Mouse (Mus musculus): Measurements from ENCODE around the gene Rpgrip1. TPM values are rescaled to one million over a fixed set of nuclear protein-coding genes. Genes with fewer than 3 reads are reported as not detected.

Rpgrip1 gene
- polyA plus RNA-seq, 1 experiment: 1.7 TPM

DNA sequence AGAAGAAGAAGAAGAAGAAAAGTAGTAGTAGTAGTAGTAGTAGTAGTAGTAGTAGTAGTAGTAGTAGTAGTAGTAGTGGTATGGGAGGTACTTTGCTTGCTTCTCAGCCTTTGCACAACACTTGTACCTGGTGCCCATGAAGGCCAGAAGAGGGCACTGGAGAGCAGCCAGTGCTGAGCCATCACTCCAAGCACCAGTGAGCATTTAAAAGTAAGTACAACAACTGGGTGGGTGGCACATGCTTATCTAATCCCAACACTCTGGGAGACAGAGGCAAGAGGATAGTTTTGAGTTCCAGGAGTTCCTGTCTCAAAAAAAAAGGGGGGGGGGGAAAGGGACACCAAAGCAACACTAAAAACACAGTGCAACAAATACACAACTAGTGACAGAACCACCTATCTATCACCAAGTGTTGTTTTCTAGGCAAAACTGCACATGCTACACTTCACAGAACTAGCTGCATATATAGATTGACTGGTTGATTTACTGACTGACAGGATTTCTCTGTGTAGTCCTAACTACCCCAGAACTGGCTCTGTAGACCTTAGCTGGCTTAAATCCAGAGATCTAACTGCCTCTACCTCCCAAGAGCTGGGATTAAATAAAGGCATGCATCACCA, 80.3 kb downstream of the Rpgrip1 start:
- Histone ChIP-seq H3K27ac (ENCODE audit: insufficient read depth, low read depth, low read length) (no peak overlapping the region), H3K4me3 (ENCODE audit: insufficient read depth, low read length) (no peak overlapping the region), H3K4me1 (ENCODE audit: control insufficient read depth, insufficient read depth, low read length) (peaks cover 6% of the 10 kb centered on the region)
- TF ChIP-seq CTCF (IDR thresholded peaks at IDR 0.05; ENCODE audit: low read depth, low read length) (no peak), POLR2A (IDR thresholded peaks at IDR 0.05; ENCODE audit: borderline replicate concordance, low read depth, low read length) (no peak)

DNA sequence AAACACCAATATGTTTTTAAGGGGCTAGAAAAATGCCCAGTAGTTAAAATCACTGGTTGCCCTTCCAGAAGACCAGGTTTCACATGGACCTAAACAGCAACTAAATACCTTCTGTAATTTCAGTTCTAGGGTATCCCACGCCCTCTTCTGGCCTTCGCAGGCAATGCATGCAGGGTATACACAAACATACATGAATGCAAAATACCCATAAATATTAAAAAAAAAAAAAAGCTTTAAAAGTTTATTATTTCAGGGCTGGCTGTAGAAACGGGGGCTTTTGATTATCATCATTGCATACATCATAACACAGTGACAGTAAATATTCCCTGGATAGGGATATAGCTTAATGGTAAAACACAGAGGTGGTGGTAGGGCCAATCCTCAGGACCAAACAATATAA, 85.2 kb downstream of the Rpgrip1 start:
- Histone ChIP-seq H3K27ac (ENCODE audit: insufficient read depth, low read depth, low read length) (no peak overlapping the region), H3K4me3 (ENCODE audit: insufficient read depth, low read length) (no peak overlapping the region; the same call in 1 of the 2 replicates), H3K4me1 (ENCODE audit: control insufficient read depth, insufficient read depth, low read length) (peaks cover 12% of the 10 kb centered on the region)
- TF ChIP-seq CTCF (IDR thresholded peaks at IDR 0.05; ENCODE audit: low read depth, low read length) (no peak), POLR2A (IDR thresholded peaks at IDR 0.05; ENCODE audit: borderline replicate concordance, low read depth, low read length) (no peak)

DNA sequence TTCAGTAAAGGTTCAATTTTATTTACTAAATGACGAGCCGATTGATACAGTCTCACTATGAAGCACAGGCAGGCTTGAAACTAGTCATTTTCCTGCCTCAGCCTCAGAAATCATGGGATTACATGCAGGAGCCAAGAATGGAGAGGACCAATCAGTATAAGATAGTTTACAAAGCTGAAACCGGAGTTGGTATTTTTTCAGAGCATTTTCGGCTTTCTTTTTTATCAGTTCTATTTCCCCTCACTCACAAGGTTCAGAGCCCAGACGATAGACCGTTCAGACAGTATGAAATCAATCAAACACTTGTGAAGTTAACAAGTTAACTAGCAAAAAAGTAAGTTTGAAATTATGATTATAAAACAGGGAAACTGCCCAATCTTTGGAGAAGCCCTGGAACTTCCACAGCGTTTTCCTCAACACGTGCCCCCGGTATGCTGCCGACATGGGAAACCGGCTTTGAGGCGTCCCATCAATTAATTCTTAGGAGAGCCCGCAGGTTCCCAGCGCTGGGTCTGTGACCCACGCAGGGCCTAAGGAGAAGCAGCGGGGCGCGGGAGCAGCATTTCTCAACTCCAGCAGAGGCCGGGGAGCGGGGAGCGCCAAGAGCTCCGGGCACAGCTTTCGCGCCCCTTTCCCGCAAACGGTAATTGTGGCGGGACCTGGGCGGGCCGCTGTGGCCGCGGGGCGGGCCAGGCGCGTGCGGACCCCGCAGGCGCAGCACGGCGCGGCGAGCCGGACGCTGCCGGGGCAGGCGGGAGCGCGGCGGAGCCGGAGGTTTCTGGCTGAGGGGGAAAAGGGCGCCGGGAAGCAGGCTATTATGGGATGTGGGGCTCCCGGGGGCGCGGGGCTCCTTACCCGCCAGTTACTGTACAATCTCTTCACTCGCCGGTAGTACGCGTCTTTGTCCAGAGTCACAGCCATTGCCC, 86.0 kb downstream of the Rpgrip1 start:
- TF ChIP-seq POLR2A (IDR thresholded peaks at IDR 0.05; ENCODE audit: borderline replicate concordance, low read depth, low read length): no peak
- TF ChIP-seq CTCF (IDR thresholded peaks at IDR 0.05; ENCODE audit: low read depth, low read length): no peak
- peak overlapping the region; percentile 99 for H3K27ac ChIP-seq (ENCODE audit: insufficient read depth, low read depth, low read length)
- peaks cover 12% of the 10 kb centered on the region for H3K4me1 ChIP-seq (ENCODE audit: control insufficient read depth, insufficient read depth, low read length)
- peak overlapping the region; percentile 80 for H3K4me3 ChIP-seq (ENCODE audit: insufficient read depth, low read length)

DNA sequence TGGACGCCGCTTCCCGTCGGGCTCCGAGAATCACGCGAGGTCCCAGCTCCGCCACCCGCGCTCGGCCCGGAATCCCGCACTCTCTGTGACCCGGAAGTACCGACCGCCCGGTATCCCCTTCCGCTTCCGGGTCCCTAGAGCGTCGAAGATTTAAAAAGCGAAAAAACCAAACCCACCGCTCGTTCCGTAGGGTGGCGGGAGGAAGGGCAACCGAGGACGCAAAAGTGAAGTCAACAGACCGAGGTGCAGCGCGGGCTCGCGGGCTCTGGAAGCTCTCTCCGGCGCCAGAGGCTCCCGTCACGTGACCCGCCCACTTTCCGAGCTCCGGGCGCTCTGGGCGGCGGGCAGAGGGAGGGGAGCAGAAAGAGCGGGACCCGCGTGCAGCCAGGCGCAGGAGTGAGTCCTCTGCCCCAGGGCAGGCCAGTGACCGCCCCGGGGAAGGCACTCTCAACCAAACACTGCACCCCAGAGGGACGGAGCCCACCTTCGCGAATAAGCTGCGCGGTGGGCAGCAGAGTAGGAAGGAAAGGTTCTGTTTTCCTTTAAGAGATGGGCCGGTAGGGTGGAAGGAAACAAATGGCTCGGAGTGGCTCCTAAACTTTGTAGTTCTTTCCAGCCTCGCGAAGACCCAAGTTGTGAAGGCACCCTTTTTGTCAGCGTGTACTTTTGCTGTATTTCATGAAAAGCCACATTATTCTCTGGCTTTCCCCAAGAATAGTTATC, 86.8 kb downstream of the Rpgrip1 start, which contains the start of gene Supt16:
TSS of gene Supt16 (minus strand) at position 261 of the 723 bp plus-strand sequence.
- Histone ChIP-seq H3K4me3 (ENCODE audit: insufficient read depth, low read length) (peak within 1 kb of the TSS; percentile 80), H3K4me1 (ENCODE audit: control insufficient read depth, insufficient read depth, low read length) (peaks cover 12% of the 10 kb centered on the region), H3K27ac (ENCODE audit: insufficient read depth, low read depth, low read length) (peak within 1 kb of the TSS; percentile 99)
- TF ChIP-seq CTCF (IDR thresholded peaks at IDR 0.05; ENCODE audit: low read depth, low read length) (no peak), POLR2A (IDR thresholded peaks at IDR 0.05; ENCODE audit: borderline replicate concordance, low read depth, low read length) (no peak)

DNA sequence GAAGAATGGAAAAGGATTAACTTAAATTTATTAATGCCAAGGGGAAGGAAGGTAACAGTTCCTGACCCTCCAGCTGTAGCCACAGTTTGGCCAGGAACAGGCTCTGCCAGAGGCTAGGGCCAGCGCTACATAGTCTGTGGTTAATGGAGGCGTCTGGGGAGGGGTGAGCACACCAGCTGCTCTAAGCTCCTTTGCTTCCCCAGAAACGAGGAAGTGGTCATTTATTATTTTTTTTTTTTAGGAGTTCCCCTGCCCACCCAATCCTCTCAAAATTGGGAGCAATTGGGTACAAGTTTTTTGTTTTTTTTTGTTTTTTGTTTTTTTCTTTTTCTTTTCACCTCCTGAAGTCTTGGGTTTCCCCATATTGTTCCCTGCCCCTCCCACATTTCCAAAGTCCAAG, 87.6 kb downstream of the Rpgrip1 start:
- Histone ChIP-seq H3K4me3 (ENCODE audit: insufficient read depth, low read length) (peak overlapping the region; percentile 40; the same call in 1 of the 2 replicates), H3K4me1 (ENCODE audit: control insufficient read depth, insufficient read depth, low read length) (peaks cover 12% of the 10 kb centered on the region), H3K27ac (ENCODE audit: insufficient read depth, low read depth, low read length) (peak overlapping the region; percentile 83)
- no peak for TF ChIP-seq POLR2A (IDR thresholded peaks at IDR 0.05; ENCODE audit: borderline replicate concordance, low read depth, low read length)
- TF ChIP-seq CTCF (IDR thresholded peaks at IDR 0.05; ENCODE audit: low read depth, low read length): no peak

DNA sequence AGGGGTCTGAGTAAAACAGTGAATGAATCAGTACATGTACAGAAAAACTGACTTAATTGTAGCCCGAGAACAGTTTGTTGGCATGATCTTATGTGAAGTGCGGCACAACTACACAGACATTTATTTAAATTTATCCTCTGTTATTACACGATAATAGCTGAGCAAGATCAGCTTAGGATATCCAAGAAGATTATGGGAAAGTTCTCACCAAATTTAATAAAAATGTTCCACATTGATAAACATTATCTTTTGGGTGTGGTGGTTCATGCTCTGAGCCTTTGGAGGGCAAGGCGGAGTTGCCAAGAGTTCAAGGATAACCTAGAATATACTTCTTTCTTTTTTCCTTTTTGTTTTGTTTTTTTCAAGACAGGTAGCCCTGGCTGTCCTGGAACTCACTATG, 88.9 kb downstream of the Rpgrip1 start:
- no peak overlapping the region for H3K4me3 ChIP-seq (ENCODE audit: insufficient read depth, low read length)
- TF ChIP-seq POLR2A (IDR thresholded peaks at IDR 0.05; ENCODE audit: borderline replicate concordance, low read depth, low read length) (no peak), CTCF (IDR thresholded peaks at IDR 0.05; ENCODE audit: low read depth, low read length) (no peak)
- peaks cover 6% of the 10 kb centered on the region for H3K4me1 ChIP-seq (ENCODE audit: control insufficient read depth, insufficient read depth, low read length)
- no peak overlapping the region for H3K27ac ChIP-seq (ENCODE audit: insufficient read depth, low read depth, low read length)

Other genes with a start within 250 kb of the Rpgrip1 start
- gene Mettl17, start 225.9 kb upstream of the Rpgrip1 start, polyA plus RNA-seq (2012; ENCODE audit: insufficient read depth, insufficient read length, missing spikeins): 18.6 and 19.4 TPM in 2 replicates
- gene Slc39a2, start 217.8 kb upstream of the Rpgrip1 start, polyA plus RNA-seq (2012; ENCODE audit: insufficient read depth, insufficient read length, missing spikeins): 0.44 and 1.2 TPM in 2 replicates
- gene Ndrg2, start 196.5 kb upstream of the Rpgrip1 start, polyA plus RNA-seq (2012; ENCODE audit: insufficient read depth, insufficient read length, missing spikeins): 0.91 and 2.5 TPM in 2 replicates
- gene Tppp2, start 192.3 kb upstream of the Rpgrip1 start, polyA plus RNA-seq (2012; ENCODE audit: insufficient read depth, insufficient read length, missing spikeins): not detected in 2 replicates
- gene Rnase13, start 187.9 kb upstream of the Rpgrip1 start, polyA plus RNA-seq (2012; ENCODE audit: insufficient read depth, insufficient read length, missing spikeins): not detected in 2 replicates
- gene Arhgef40, start 126.0 kb upstream of the Rpgrip1 start, polyA plus RNA-seq (2012; ENCODE audit: insufficient read depth, insufficient read length, missing spikeins): 4.3 and 5.8 TPM in 2 replicates
- not detected in 2 replicates for gene Tmem253, start 95.0 kb upstream of the Rpgrip1 start, polyA plus RNA-seq (2012; ENCODE audit: insufficient read depth, insufficient read length, missing spikeins)
- gene Zfp219, start 90.0 kb upstream of the Rpgrip1 start, polyA plus RNA-seq (2012; ENCODE audit: insufficient read depth, insufficient read length, missing spikeins): 31.2 and 43.5 TPM in 2 replicates
- not detected in 2 replicates for gene Olfr221, start 68.2 kb upstream of the Rpgrip1 start, polyA plus RNA-seq (2012; ENCODE audit: insufficient read depth, insufficient read length, missing spikeins)
- gene Hnrnpc, start 6.7 kb upstream of the Rpgrip1 start, polyA plus RNA-seq (2012; ENCODE audit: insufficient read depth, insufficient read length, missing spikeins): 237 and 270 TPM in 2 replicates
- gene Supt16, start 86.7 kb downstream of the Rpgrip1 start, polyA plus RNA-seq (2012; ENCODE audit: insufficient read depth, insufficient read length, missing spikeins): 52.0 and 52.9 TPM in 2 replicates
- gene Chd8, start 147.1 kb downstream of the Rpgrip1 start, polyA plus RNA-seq (2012; ENCODE audit: insufficient read depth, insufficient read length, missing spikeins): 82.6 and 83.6 TPM in 2 replicates
- gene Tox4, start 168.4 kb downstream of the Rpgrip1 start, polyA plus RNA-seq (2012; ENCODE audit: insufficient read depth, insufficient read length, missing spikeins): 39.0 and 39.2 TPM in 2 replicates
- 17.6 and 20.0 TPM in 2 replicates for gene Rab2b, start 168.8 kb downstream of the Rpgrip1 start, polyA plus RNA-seq (2012; ENCODE audit: insufficient read depth, insufficient read length, missing spikeins)
- gene Mettl3, start 194.4 kb downstream of the Rpgrip1 start, polyA plus RNA-seq (2012; ENCODE audit: insufficient read depth, insufficient read length, missing spikeins): 31.8 and 34.2 TPM in 2 replicates
- 0.67 and 0.95 TPM in 2 replicates for gene Sall2, start 218.1 kb downstream of the Rpgrip1 start, polyA plus RNA-seq (2012; ENCODE audit: insufficient read depth, insufficient read length, missing spikeins)
- gene Olfr1513, start 245.7 kb downstream of the Rpgrip1 start, polyA plus RNA-seq (2012; ENCODE audit: insufficient read depth, insufficient read length, missing spikeins): not detected in 2 replicates

Data from bone marrow macrophage, adult 2 months (primary cell).